7 mouse cellular contexts compared by ENCODE assay signal in the genomic region with DNA sequence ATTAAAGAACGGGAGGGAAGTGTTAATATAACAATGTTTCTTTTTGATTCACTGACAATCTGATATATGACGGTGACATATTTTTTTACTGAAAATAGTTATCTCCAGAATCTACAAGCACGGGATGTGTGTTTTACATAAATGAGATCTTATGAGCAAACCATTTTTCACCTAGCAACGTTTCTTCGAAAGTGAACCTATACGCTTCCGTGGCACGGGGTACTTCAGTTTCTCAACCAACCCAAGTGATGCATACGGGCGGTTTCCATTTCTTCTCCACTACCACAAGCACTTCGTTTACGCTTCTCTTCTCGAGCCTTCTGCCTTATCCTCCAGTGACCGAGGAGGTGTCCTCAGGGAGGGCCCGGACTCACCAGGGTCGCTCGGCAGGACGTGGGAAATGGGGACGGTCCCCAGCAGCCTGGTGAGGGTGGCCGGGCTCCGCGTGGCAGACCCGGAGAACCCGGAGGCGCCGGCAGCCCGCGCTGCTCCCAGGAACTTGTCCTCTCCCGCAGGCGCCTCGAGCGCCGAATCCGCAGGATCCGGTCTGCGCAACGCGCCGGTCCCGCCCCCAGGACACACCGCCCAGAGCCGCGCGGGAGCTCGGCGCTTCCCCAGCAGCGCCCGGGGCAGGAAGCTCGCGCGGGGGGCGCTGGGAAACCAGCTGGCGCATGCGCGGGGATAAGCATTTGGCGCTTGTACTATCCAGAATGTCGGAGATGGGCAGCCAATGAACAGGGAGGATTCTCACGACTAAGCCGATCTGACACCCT. TPM values are rescaled to one million over a fixed set of nuclear protein-coding genes. Genes with fewer than 3 reads are reported as not detected.
DNase-seq lines count a peak whose midpoint lies in the region; ATAC-seq lines count a peak whose summit lies in the region.

A gene (minus strand): TSS at position 644 of the 773 bp plus-strand sequence.

- H3K4me3 ChIP-seq in intestine, embryonic 16.5 days (ENCODE audit: low read length): peak within 1 kb of the TSS; percentile 90
- peak within 1 kb of the TSS; percentile 75 for H3K4me3 ChIP-seq in midbrain, embryonic 11.5 days (ENCODE audit: low read depth, low read length)

- H3K27me3 ChIP-seq in intestine, embryonic 16.5 days (replicated peaks; ENCODE audit: control insufficient read depth, insufficient read depth, low read length): no peaks in the 10 kb centered on the region
- no peaks in the 10 kb centered on the region for H3K27me3 ChIP-seq in midbrain, embryonic 11.5 days (ENCODE audit: control insufficient read depth, insufficient read depth, low read length)

- H3K27ac ChIP-seq in intestine, embryonic 16.5 days (ENCODE audit: low read length): peak within 1 kb of the TSS; percentile 98
- H3K27ac ChIP-seq in midbrain, embryonic 11.5 days (ENCODE audit: low read depth, low read length): peak within 1 kb of the TSS; percentile 84

- peaks cover 4% of the 10 kb centered on the region; the same call in 1 of the 2 replicates for H3K36me3 ChIP-seq in intestine, embryonic 16.5 days (ENCODE audit: control insufficient read depth, insufficient read depth, low read length)
- H3K36me3 ChIP-seq in midbrain, embryonic 11.5 days (ENCODE audit: control insufficient read depth, insufficient read depth, low read length): peaks cover 13% of the 10 kb centered on the region; the same call in 1 of the 2 replicates

- under 1% methylated on average over 59 of the region's 59 CpGs for WGBS in intestine, embryonic 16.5 days
- WGBS in midbrain, embryonic 11.5 days: 1% methylated on average over 59 of the region's 59 CpGs

- intact Hi-C loops in gastrocnemius, postnatal 36 days (cut with DNase I): no loop called here
- intact Hi-C loops in left cerebral cortex, postnatal 36 days (cut with DNase I): no loop called here

- H3K9ac ChIP-seq in intestine, embryonic 16.5 days (ENCODE audit: low read depth, low read length): peak within 1 kb of the TSS; percentile 98
- peak within 1 kb of the TSS; percentile 94 for H3K9ac ChIP-seq in midbrain, embryonic 11.5 days (ENCODE audit: low read length)

- no peaks in the 10 kb centered on the region for H3K9me3 ChIP-seq in intestine, embryonic 16.5 days (ENCODE audit: control insufficient read depth, low read length)
- no peaks in the 10 kb centered on the region for H3K9me3 ChIP-seq in midbrain, embryonic 11.5 days (ENCODE audit: control insufficient read depth, low read length)

- H3K4me2 ChIP-seq in intestine, embryonic 16.5 days (ENCODE audit: low read depth, low read length): peak within 1 kb of the TSS; percentile 74
- peak within 1 kb of the TSS; percentile 77 for H3K4me2 ChIP-seq in midbrain, embryonic 11.5 days

- DNase-seq in adrenal gland, adult 18-20 months (ENCODE audit: low spot score in 2 of 2): peak; percentile 94 to 97
- DNase-seq in embryo, embryonic 11 days: peak; percentile 100
- peak; percentile 91 for DNase-seq in gastrocnemius, postnatal 36 days
- DNase-seq in left cerebral cortex, postnatal 36 days (ENCODE audit: low spot score in 2 of 2): peak; percentile 96 to 98
- peak; percentile 99 for DNase-seq in midbrain, embryonic 11.5 days (ENCODE audit: low spot score, missing footprints)
- DNase-seq in skeletal muscle tissue, adult 2 months (ENCODE audit: low read depth, low spot score): peak; percentile 97

- peaks cover 12% of the 10 kb centered on the region for H3K4me1 ChIP-seq in intestine, embryonic 16.5 days (ENCODE audit: control insufficient read depth, insufficient read depth, low read length)
- H3K4me1 ChIP-seq in midbrain, embryonic 11.5 days (ENCODE audit: control insufficient read depth, insufficient read depth, low read length): peaks cover 8% of the 10 kb centered on the region

- peak; percentile 99 for ATAC-seq in intestine, embryonic 16.5 days
- peak; percentile 97 for ATAC-seq in midbrain, embryonic 11.5 days (ENCODE audit: low FRiP score)

RNA-seq across cellular contexts. Expression of the gene that starts here (rescaled TPM):
- 10 to 100 TPM; 11.0 to 12.3 TPM for total RNA-seq in adrenal gland, adult 18-20 months (2021)
- total RNA-seq in gastrocnemius, postnatal 36 days (2021): 1 to 10 TPM; 1.8 TPM
- polyA plus RNA-seq in intestine, embryonic 16.5 days (2015; fragmentation: Nextera tagmentation; extraction: Ambion mirVana): 16.0 and 16.8 TPM in 2 replicates
- total RNA-seq in left cerebral cortex, postnatal 36 days (2021): 1 to 10 TPM; 6.0 to 6.8 TPM
- 17.5 and 19.9 TPM in 2 replicates for polyA plus RNA-seq in midbrain, embryonic 11.5 days (2014; fragmentation: Nextera tagmentation; extraction: Ambion mirVana)

Comparison
In these comparisons a context has a peak if more than half of its experiments do, and no peak if none do; other contexts are left out.
1. Peak in every context shown above with its lines: DNase-seq, ATAC-seq, H3K4me3 ChIP-seq and H3K27ac ChIP-seq.